Mouse (Mus musculus): ENCODE data around the gene Fbxo11.

DNA sequence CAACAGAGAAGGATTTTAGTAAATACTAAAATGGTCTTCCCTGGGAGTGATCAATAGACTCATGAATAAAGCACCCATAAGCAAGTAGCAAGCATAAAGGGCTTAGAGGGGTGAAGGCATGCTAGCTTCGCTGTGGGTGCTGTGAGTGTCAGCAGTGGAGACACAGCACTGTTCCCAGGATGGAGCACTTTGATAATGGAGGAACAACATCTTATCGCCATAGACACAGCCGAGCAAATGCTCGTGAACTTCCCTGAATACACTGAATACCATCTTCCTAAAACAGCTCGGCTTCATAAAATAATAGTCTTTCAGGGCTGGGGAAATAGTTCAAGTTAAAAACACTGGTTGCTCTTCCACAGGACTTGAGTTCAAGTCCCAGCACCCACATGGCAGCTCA lies 33.3 kb downstream of the Fbxo11 start:
- TF ChIP-seq CTCF (IDR thresholded peaks at IDR 0.05; ENCODE audit: low read depth) (no peak), EP300 (IDR thresholded peaks at IDR 0.05; ENCODE audit: low read depth) (no peak)
